Mouse (Mus musculus): ENCODE data around the gene Tmem59l. TPM values are rescaled to one million over a fixed set of nuclear protein-coding genes. Genes with fewer than 3 reads are reported as not detected.
"Not testable (repeated sequence)": the region's sequence is repeated elsewhere in the genome, so short reads cannot be mapped to it uniquely, and the experiment has no call there.

The Tmem59l gene
- polyA plus RNA-seq (2015; fragmentation: Nextera tagmentation; extraction: Ambion mirVana) = 0.09 and 0.10 TPM in 2 replicates

GRCm38 (mm10) chr8:70486941-70487520 is at the start of gene Tmem59l:
Gene Tmem59l (minus strand): TSS chr8:70487358.
- DNase-seq (ENCODE audit: low spot score) = no peak

GRCm38 (mm10) chr8:70535701-70536100 is 48.5 kb upstream of the Tmem59l start:
- DNase-seq (ENCODE audit: low spot score) = no peak

- DNase-seq (ENCODE audit: low spot score) = no peak
These were observed 48.1 kb upstream of the Tmem59l start for GRCm38 (mm10) chr8:70535221-70535620.

- DNase-seq (ENCODE audit: low spot score) = no peak
These were observed 47.1 kb upstream of the Tmem59l start for GRCm38 (mm10) chr8:70534281-70534680.

GRCm38 (mm10) chr8:70530314-70530713 is 43.2 kb upstream of the Tmem59l start:
- no peak for DNase-seq (ENCODE audit: low spot score)

GRCm38 (mm10) chr8:70529741-70530161 is 42.6 kb upstream of the Tmem59l start:
- DNase-seq (ENCODE audit: low spot score) = no peak

- no peak for DNase-seq (ENCODE audit: low spot score)
These were observed 42.1 kb upstream of the Tmem59l start for GRCm38 (mm10) chr8:70529299-70529698.

- no peak for DNase-seq (ENCODE audit: low spot score)
These were observed 41.1 kb upstream of the Tmem59l start for GRCm38 (mm10) chr8:70528182-70528797.

GRCm38 (mm10) chr8:70527512-70528181 is 40.5 kb upstream of the Tmem59l start, which contains the start of the genes Fkbp8 and Kxd1:
Gene Fkbp8 (plus strand): TSS chr8:70527724.
Gene Kxd1 (minus strand): TSS chr8:70527956.
- peak; percentile 97 for DNase-seq (ENCODE audit: low spot score)

GRCm38 (mm10) chr8:70527111-70527511 is 40.0 kb upstream of the Tmem59l start:
- DNase-seq (ENCODE audit: low spot score) = no peak

- DNase-seq (ENCODE audit: low spot score) = peak; percentile 99
These were observed 35.6 kb upstream of the Tmem59l start for GRCm38 (mm10) chr8:70522592-70523403.

- DNase-seq (ENCODE audit: low spot score) = no peak
These were observed 32.4 kb upstream of the Tmem59l start for GRCm38 (mm10) chr8:70519606-70520005.

GRCm38 (mm10) chr8:70519043-70519442 is 31.9 kb upstream of the Tmem59l start:
- DNase-seq (ENCODE audit: low spot score) = no peak

GRCm38 (mm10) chr8:70517940-70518643 is 30.9 kb upstream of the Tmem59l start:
- DNase-seq (ENCODE audit: low spot score) = no peak

- no peak for DNase-seq (ENCODE audit: low spot score)
These were observed 26.3 kb upstream of the Tmem59l start for GRCm38 (mm10) chr8:70513441-70513840.

- no peak for DNase-seq (ENCODE audit: low spot score)
These were observed 25.2 kb upstream of the Tmem59l start for GRCm38 (mm10) chr8:70512253-70512903.

- no peak for DNase-seq (ENCODE audit: low spot score)
These were observed 24.6 kb upstream of the Tmem59l start for GRCm38 (mm10) chr8:70511770-70512169.

GRCm38 (mm10) chr8:70511174-70511573 is 24.0 kb upstream of the Tmem59l start:
- DNase-seq (ENCODE audit: low spot score) = not testable (repeated sequence)

- peak; percentile 98 for DNase-seq (ENCODE audit: low spot score)
These were observed 23.2 kb upstream of the Tmem59l start, which contains the start of gene Uba52 for GRCm38 (mm10) chr8:70510228-70510915. Gene Uba52 (minus strand): TSS chr8:70510801.

Measured in thymus, postnatal 0 days (tissue).